Mouse (Mus musculus): ENCODE data around the gene Fgf9.

Gene Fgf9

GRCm38 (mm10) chr14:58087326-58087725 lies 17.0 kb downstream of the Fgf9 start:
- no peak for DNase-seq (ENCODE audit: low read depth in 2 of 2, low spot score in 2 of 2)

- no peak for DNase-seq (ENCODE audit: low read depth in 2 of 2, low spot score in 2 of 2)
Observed at GRCm38 (mm10) chr14:58089486-58089885, 19.1 kb downstream of the Fgf9 start.

- DNase-seq (ENCODE audit: low read depth in 2 of 2, low spot score in 2 of 2) = no peak
Observed at GRCm38 (mm10) chr14:58091321-58091720, 21.0 kb downstream of the Fgf9 start.

- no peak for DNase-seq (ENCODE audit: low read depth in 2 of 2, low spot score in 2 of 2)
Observed at GRCm38 (mm10) chr14:58099599-58099998, 29.3 kb downstream of the Fgf9 start.

GRCm38 (mm10) chr14:58101298-58101697 lies 31.0 kb downstream of the Fgf9 start:
- DNase-seq (ENCODE audit: low read depth in 2 of 2, low spot score in 2 of 2) = no peak

GRCm38 (mm10) chr14:58104266-58104665 lies 33.9 kb downstream of the Fgf9 start:
- no peak for DNase-seq (ENCODE audit: low read depth in 2 of 2, low spot score in 2 of 2)

GRCm38 (mm10) chr14:58105596-58105995 lies 35.2 kb downstream of the Fgf9 start:
- DNase-seq (ENCODE audit: low read depth in 2 of 2, low spot score in 2 of 2) = no peak

GRCm38 (mm10) chr14:58109601-58110000 lies 39.3 kb downstream of the Fgf9 start:
- DNase-seq (ENCODE audit: low read depth in 2 of 2, low spot score in 2 of 2) = no peak

- DNase-seq (ENCODE audit: low read depth in 2 of 2, low spot score in 2 of 2) = no peak
Observed at GRCm38 (mm10) chr14:58111562-58111961, 41.2 kb downstream of the Fgf9 start.

- DNase-seq (ENCODE audit: low read depth in 2 of 2, low spot score in 2 of 2) = no peak
Observed at GRCm38 (mm10) chr14:58112341-58112740, 42.0 kb downstream of the Fgf9 start.

- DNase-seq (ENCODE audit: low read depth in 2 of 2, low spot score in 2 of 2) = no peak
Observed at GRCm38 (mm10) chr14:58113180-58113579, 42.8 kb downstream of the Fgf9 start.

- no peak for DNase-seq (ENCODE audit: low read depth in 2 of 2, low spot score in 2 of 2)
Observed at GRCm38 (mm10) chr14:58114146-58114545, 43.8 kb downstream of the Fgf9 start.

- no peak for DNase-seq (ENCODE audit: low read depth in 2 of 2, low spot score in 2 of 2)
Observed at GRCm38 (mm10) chr14:58124625-58125024, 54.3 kb downstream of the Fgf9 start.

- no peak for DNase-seq (ENCODE audit: low read depth in 2 of 2, low spot score in 2 of 2)
Observed at GRCm38 (mm10) chr14:58126508-58126907, 56.2 kb downstream of the Fgf9 start.

- DNase-seq (ENCODE audit: low read depth in 2 of 2, low spot score in 2 of 2) = no peak
Observed at GRCm38 (mm10) chr14:58139506-58140055, 69.2 kb downstream of the Fgf9 start.

- no peak for DNase-seq (ENCODE audit: low read depth in 2 of 2, low spot score in 2 of 2)
Observed at GRCm38 (mm10) chr14:58149637-58150470, 79.5 kb downstream of the Fgf9 start.

- DNase-seq (ENCODE audit: low read depth in 2 of 2, low spot score in 2 of 2) = no peak
Observed at GRCm38 (mm10) chr14:58150471-58150855, 80.1 kb downstream of the Fgf9 start.

- DNase-seq (ENCODE audit: low read depth in 2 of 2, low spot score in 2 of 2) = no peak
Observed at GRCm38 (mm10) chr14:58152110-58152509, 81.8 kb downstream of the Fgf9 start.

- no peak for DNase-seq (ENCODE audit: low read depth in 2 of 2, low spot score in 2 of 2)
Observed at GRCm38 (mm10) chr14:58153470-58154416, 83.4 kb downstream of the Fgf9 start.

GRCm38 (mm10) chr14:58160624-58161023 lies 90.3 kb downstream of the Fgf9 start:
- no peak for DNase-seq (ENCODE audit: low read depth in 2 of 2, low spot score in 2 of 2)

Data from CD8-positive naive resting alpha-beta T cell, adult 2 months (primary cell).